ENCODE assay signal across 16 mouse cellular contexts in the genomic region with DNA sequence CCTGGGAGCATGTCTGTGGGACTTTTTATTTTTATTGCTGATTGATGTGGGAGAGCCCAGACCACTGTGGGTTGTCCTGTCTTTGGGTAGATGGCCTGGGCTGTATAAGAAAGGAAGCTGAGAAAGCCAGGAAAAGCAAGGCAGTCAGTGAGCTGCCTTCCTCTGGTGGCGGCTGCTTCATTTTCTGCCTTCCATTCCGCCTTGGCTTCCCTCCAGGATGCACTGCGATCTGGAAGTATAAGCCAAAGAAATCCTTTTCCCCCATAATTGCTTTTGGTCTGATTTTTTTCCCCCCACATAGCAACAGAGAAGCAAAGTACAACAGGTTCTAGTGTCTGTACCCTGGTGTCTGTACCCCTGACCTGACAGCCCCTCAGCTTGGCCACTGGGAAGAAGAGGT.
DNase-seq lines count a peak whose midpoint lies in the region; ATAC-seq and TF ChIP-seq lines count a peak whose summit lies in the region.
"Had no signal": no experiment of that assay in that cellular context is flagged by ENCODE, and none has a peak within 500 bp of the region (broad histone marks: within the 10 kb centered on the region; RNA-seq: fewer than 3 reads in every experiment).

No protein-coding gene starts in this region.

- peak; percentile 54 to 72 for DNase-seq in cerebellum, postnatal 14 days
- DNase-seq in cerebellum, adult 11 months: no peak
- DNase-seq in layer of hippocampus, adult 2 months (ENCODE audit: low spot score in 2 of 2): peak in 1 of 2 experiments; percentile 54
- no peak for DNase-seq in layer of hippocampus, adult 8-10 months (ENCODE audit: low spot score in 2 of 2)
- peak; percentile 75 for DNase-seq in right cerebral cortex, postnatal 14 days
- DNase-seq in right cerebral cortex, postnatal 25 days: no peak
- DNase-seq in lung, postnatal 4 days: peak; percentile 55 to 58
- DNase-seq: cerebellum, adult 9-11 months; layer of hippocampus, postnatal 36 days had no signal

- no peak for ATAC-seq in megakaryocyte, adult 5-6 weeks (ENCODE audit: poor library complexity, severe bottlenecking)
- ATAC-seq: midbrain, embryonic 13.5 days had no signal

- H3K4me3 ChIP-seq in layer of hippocampus, adult 2 months: no peak overlapping the region
- H3K4me3 ChIP-seq: embryonic facial prominence, embryonic 12.5 days; heart, embryonic 10.5 days; midbrain, embryonic 13.5 days; neural tube, embryonic 12.5 days had no signal

- no peak overlapping the region for H3K27ac ChIP-seq in layer of hippocampus, adult 2 months
- H3K27ac ChIP-seq: embryonic facial prominence, embryonic 12.5 days; heart, embryonic 10.5 days; kidney, postnatal 0 days; liver, embryonic 14.5 days; midbrain, embryonic 13.5 days; neural tube, embryonic 12.5 days had no signal

- TF ChIP-seq CTCF in layer of hippocampus, adult 2 months (conservative IDR thresholded peaks at IDR 0.05): peak; percentile 47

Comparison
In these comparisons a context has a peak if more than half of its experiments do, and no peak if none do; other contexts are left out.
1. DNase-seq: peak in cerebellum, postnatal 14 days (2 of 2), right cerebral cortex, postnatal 14 days (single experiment) and lung, postnatal 4 days (2 of 2); none in cerebellum, adult 11 months (single experiment), layer of hippocampus, adult 8-10 months (0 of 2) and right cerebral cortex, postnatal 25 days (single experiment).